Mouse (Mus musculus): ENCODE data around the gene Vps51. TPM values are rescaled to one million over a fixed set of nuclear protein-coding genes. Genes with fewer than 3 reads are reported as not detected.

Vps51 gene
- 61.8 and 69.0 TPM in 2 replicates for polyA plus RNA-seq (2015; fragmentation: Nextera tagmentation; extraction: Ambion mirVana)

DNA sequence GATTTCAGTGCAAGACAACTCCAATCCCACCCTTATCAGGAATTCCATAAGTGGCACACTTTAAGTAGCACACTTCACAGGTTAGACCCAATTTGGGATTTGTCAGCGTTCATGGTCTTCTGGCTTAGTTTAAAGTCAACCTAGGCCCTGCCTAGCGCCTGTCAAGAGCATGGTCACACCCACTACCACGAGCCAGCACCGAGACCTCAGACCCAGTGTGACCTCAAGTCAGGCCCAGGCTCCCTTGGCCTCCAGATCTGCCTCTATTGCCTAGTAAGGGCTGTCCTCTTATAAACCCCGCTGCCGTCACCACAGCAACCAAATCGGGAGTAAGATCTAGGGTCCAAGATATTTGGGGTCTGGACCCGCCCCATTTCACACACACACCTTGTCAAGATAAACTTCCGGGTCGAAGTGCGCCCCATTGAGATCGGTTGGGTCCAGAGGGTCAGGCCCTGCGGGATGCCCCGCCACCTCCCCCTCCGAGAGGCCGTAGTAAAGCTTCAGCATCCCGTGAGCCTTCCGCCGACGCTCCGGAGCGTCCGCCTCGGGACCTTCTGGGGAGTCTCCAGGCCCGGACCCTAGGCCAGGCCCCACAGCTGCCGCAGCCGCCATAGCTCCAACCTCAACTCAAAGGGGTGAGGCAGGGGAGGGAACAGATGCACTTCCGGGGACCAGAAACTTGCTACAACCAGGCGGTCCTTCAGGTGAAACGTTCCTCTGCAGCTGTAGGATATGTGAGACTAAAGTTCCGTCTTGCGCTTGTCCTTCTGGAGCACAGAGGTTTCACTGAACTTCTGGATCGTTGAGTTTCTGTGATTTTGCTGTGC is at the start of gene Vps51:
TSS of gene Vps51 (minus strand) at position 668 of the 830 bp plus-strand sequence.
- Histone ChIP-seq H3K27me3 (ENCODE audit: control insufficient read depth, insufficient read depth, low read length) (no peaks in the 10 kb centered on the region), H3K4me2 (ENCODE audit: low read depth, low read length) (peak within 1 kb of the TSS; percentile 93), H3K9me3 (replicated peaks; ENCODE audit: control insufficient read depth, low read length) (no peaks in the 10 kb centered on the region), H3K9ac (ENCODE audit: low read length) (peak within 1 kb of the TSS; percentile 87), H3K4me1 (ENCODE audit: control insufficient read depth, insufficient read depth, low read length) (peaks cover 5% of the 10 kb centered on the region), H3K27ac (ENCODE audit: low read length) (peak within 1 kb of the TSS; percentile 84), H3K4me3 (replicated peaks; ENCODE audit: low read length) (peak within 1 kb of the TSS; percentile 81), H3K36me3 (ENCODE audit: control insufficient read depth, insufficient read depth, low read length) (peaks cover 4% of the 10 kb centered on the region; the same call in 1 of the 2 replicates)
- ATAC-seq (ENCODE audit: insufficient read depth, low FRiP score) = peak; percentile 88
- under 1% methylated on average over 33 of the region's 33 CpGs for WGBS

DNA sequence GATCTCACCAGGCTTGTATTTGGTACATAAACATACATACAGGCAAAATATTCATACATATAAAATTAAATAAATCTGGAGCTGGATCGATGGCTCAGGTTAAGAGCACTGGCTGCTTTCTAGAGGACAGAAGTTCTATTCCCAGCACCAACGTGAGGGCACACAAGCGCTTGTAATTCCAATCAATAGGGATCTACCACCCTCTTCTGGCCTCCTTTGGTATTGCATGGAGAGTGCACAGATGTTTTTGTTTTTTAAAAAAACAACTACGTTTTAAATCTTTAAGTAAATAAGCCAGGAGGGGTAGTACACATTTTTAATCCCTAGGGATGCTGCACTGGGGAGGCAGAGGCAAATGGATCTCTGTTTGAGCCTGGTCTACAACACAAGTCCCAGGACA is 49.3 kb upstream of the Vps51 start:
- no peaks in the 10 kb centered on the region for H3K36me3 ChIP-seq (ENCODE audit: control insufficient read depth, insufficient read depth, low read length)
- no peak overlapping the region for H3K27ac ChIP-seq (ENCODE audit: low read length)
- 0 out of 2 replicates have a peak, but pooled peaks cover 7% of the 10 kb centered on the region for H3K4me1 ChIP-seq (ENCODE audit: control insufficient read depth, insufficient read depth, low read length)
- H3K4me3 ChIP-seq (replicated peaks; ENCODE audit: low read length) = no peak overlapping the region
- no peak for ATAC-seq (ENCODE audit: insufficient read depth, low FRiP score)
- no peaks in the 10 kb centered on the region for H3K27me3 ChIP-seq (ENCODE audit: control insufficient read depth, insufficient read depth, low read length)
- H3K9me3 ChIP-seq (replicated peaks; ENCODE audit: control insufficient read depth, low read length) = no peaks in the 10 kb centered on the region
- H3K9ac ChIP-seq (ENCODE audit: low read length) = no peak overlapping the region
- H3K4me2 ChIP-seq (ENCODE audit: low read depth, low read length) = no peak overlapping the region
- WGBS = 25% methylated on average over 4 of the region's 4 CpGs

DNA sequence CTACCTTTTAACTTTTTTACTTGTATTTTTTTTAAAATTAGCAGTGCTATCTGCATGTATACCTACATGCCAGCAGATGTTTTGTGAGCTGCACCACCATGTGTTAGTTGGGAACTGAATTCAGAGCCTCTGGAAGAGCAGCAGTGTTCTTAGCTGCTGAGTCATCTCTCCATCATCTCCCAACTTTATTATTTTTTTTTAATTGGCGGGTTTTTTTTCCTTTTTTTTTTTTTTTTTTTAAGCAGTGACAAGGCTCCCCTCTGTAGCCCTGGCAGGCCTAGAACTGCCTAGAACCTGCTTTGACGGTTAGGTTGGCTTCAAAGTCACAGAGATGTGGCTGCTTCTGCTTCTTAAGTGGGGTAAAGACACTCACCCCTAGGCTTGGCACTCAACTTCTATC is 47.9 kb upstream of the Vps51 start:
- ATAC-seq (ENCODE audit: insufficient read depth, low FRiP score) = no peak
- Histone ChIP-seq H3K4me3 (replicated peaks; ENCODE audit: low read length) (no peak overlapping the region), H3K4me1 (ENCODE audit: control insufficient read depth, insufficient read depth, low read length) (0 out of 2 replicates have a peak, but pooled peaks cover 7% of the 10 kb centered on the region), H3K27me3 (ENCODE audit: control insufficient read depth, insufficient read depth, low read length) (no peaks in the 10 kb centered on the region), H3K27ac (ENCODE audit: low read length) (no peak overlapping the region), H3K9ac (ENCODE audit: low read length) (no peak overlapping the region), H3K36me3 (ENCODE audit: control insufficient read depth, insufficient read depth, low read length) (no peaks in the 10 kb centered on the region), H3K4me2 (ENCODE audit: low read depth, low read length) (no peak overlapping the region), H3K9me3 (replicated peaks; ENCODE audit: control insufficient read depth, low read length) (no peaks in the 10 kb centered on the region)
- 72% methylated on average over 2 of the region's 2 CpGs for WGBS

DNA sequence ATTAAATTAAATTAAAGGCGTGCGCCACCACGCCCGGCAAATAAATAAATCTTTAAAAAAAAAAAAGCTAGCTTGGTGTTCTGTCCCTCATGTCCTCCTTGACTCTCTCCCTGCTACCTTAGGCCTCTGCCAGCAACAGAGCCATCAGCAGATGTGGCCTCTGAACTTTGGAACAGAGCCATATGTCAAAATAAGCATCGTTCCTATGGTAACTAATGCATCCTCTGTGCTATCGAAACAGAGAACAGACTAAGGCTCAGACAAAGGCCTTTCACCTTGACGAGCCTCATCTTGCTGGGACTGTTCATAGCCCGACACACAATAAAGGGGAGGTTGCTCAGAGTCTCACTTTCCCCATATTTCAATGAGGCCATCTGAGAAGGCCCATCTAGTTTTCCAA is 46.3 kb upstream of the Vps51 start:
- 61% methylated on average over 8 of the region's 8 CpGs for WGBS
- ATAC-seq (ENCODE audit: insufficient read depth, low FRiP score) = no peak
- Histone ChIP-seq H3K27me3 (ENCODE audit: control insufficient read depth, insufficient read depth, low read length) (no peaks in the 10 kb centered on the region), H3K9me3 (replicated peaks; ENCODE audit: control insufficient read depth, low read length) (no peaks in the 10 kb centered on the region), H3K4me2 (ENCODE audit: low read depth, low read length) (no peak overlapping the region), H3K9ac (ENCODE audit: low read length) (0 out of 2 replicates have a peak overlapping the region, but pooled peaks have one; percentile 22), H3K4me3 (replicated peaks; ENCODE audit: low read length) (no peak overlapping the region), H3K27ac (ENCODE audit: low read length) (no peak overlapping the region), H3K36me3 (ENCODE audit: control insufficient read depth, insufficient read depth, low read length) (no peaks in the 10 kb centered on the region), H3K4me1 (ENCODE audit: control insufficient read depth, insufficient read depth, low read length) (peaks cover 14% of the 10 kb centered on the region; the same call in 1 of the 2 replicates)

DNA sequence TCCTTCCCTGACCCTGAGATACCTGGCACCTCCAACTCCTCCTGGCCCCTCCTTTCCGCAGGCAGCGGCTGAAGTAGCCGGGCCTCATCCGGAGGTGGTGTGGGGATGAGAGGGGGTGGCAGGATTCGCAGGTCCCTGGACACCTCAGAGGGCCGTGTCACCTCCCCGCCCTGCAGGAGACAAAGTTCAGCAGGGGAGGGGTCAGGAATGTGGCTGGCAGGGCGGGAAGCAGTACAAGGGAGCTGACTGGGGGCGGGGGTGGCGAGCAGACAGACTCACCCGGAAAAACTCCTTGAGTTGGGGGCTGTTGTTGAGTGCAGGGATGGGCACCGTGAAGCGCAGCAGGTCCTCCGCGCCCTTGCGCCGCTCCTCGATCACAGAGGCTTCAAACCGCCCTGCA is 44.7 kb upstream of the Vps51 start:
- peak overlapping the region; percentile 35; the same call in 1 of the 2 replicates for H3K9ac ChIP-seq (ENCODE audit: low read length)
- no peak overlapping the region for H3K27ac ChIP-seq (ENCODE audit: low read length)
- H3K36me3 ChIP-seq (ENCODE audit: control insufficient read depth, insufficient read depth, low read length) = no peaks in the 10 kb centered on the region
- no peaks in the 10 kb centered on the region for H3K9me3 ChIP-seq (replicated peaks; ENCODE audit: control insufficient read depth, low read length)
- WGBS = 33% methylated on average over 19 of the region's 19 CpGs
- no peaks in the 10 kb centered on the region for H3K27me3 ChIP-seq (ENCODE audit: control insufficient read depth, insufficient read depth, low read length)
- H3K4me1 ChIP-seq (ENCODE audit: control insufficient read depth, insufficient read depth, low read length) = peaks cover 13% of the 10 kb centered on the region; the same call in 1 of the 2 replicates
- no peak for ATAC-seq (ENCODE audit: insufficient read depth, low FRiP score)
- no peak overlapping the region for H3K4me3 ChIP-seq (replicated peaks; ENCODE audit: low read length)
- H3K4me2 ChIP-seq (ENCODE audit: low read depth, low read length) = no peak overlapping the region

DNA sequence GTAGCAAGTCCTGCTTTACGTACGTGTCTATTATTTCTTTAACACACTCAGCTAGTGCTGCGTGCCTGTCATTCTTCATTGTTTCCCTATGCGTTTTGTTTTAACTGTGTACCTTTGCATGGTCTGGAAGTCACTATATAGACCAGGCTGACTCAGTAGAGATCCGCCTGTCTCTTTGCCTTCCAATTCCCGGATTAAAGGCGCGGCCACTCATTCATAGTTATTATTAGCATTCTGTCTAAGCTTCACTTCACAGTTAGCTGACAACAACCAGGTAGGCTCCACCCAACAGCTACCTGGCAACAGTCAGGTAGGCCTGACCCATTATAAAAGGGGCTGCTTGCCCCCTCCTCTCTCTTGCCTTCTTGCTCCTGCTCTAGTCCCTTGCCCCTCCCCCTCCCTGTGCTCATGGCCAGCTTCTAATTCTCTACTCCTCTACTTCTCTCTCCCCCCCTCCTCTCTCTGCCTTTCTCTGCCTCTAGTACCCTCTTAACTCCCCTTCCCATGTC is 41.7 kb upstream of the Vps51 start:
- ATAC-seq (ENCODE audit: insufficient read depth, low FRiP score) = peak; percentile 11; the same call in 1 of the 2 replicates
- peak overlapping the region; percentile 90 for H3K4me3 ChIP-seq (replicated peaks; ENCODE audit: low read length)
- under 1% methylated on average over 8 of the region's 8 CpGs for WGBS

DNA sequence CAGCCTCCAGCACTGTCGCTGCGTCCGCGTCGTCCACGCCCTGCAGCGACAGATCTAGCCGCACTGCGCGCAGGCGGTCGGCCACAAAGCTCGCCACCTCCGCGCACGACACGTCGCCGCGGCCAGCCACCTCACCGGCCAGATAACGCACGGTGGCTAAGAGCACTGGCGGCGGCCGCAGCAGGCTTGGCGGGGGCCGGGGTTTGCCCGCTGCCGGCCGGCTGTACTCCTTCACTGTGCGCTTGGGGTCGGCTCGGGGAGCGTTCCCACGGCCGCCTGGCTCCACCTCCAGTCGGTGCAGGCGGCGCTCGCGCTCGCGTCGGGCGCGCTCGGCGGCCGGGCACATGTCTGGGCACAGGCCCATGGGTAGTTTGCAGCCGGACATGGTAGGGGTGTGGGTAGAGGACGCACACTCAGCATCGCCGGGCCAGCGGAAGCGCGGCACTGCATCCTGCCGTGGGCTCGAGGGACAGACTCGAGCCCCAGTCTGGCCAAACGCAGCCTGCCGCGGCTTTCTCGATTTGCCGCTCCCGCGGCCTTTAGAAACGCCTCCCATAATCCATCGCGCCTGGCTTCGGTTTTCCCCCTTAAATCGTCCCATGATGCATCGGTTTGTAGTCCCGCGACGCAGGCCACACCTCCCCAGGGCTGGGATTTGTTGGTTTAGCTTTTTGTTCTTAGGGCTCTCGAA is 41.1 kb upstream of the Vps51 start, which contains the start of gene Sac3d1:
TSS of gene Sac3d1 (minus strand) at position 665 of the 691 bp plus-strand sequence.
- H3K27me3 ChIP-seq (ENCODE audit: control insufficient read depth, insufficient read depth, low read length) = no peaks in the 10 kb centered on the region
- H3K9me3 ChIP-seq (replicated peaks; ENCODE audit: control insufficient read depth, low read length) = no peaks in the 10 kb centered on the region
- ATAC-seq (ENCODE audit: insufficient read depth, low FRiP score) = peak; percentile 90
- 0% methylated on average over 77 of the region's 77 CpGs for WGBS
- H3K9ac ChIP-seq (ENCODE audit: low read length) = peak within 1 kb of the TSS; percentile 92
- H3K27ac ChIP-seq (ENCODE audit: low read length) = peak within 1 kb of the TSS; percentile 98
- peak within 1 kb of the TSS; percentile 90 for H3K4me3 ChIP-seq (replicated peaks; ENCODE audit: low read length)
- peak within 1 kb of the TSS; percentile 87 for H3K4me2 ChIP-seq (ENCODE audit: low read depth, low read length)
- H3K4me1 ChIP-seq (ENCODE audit: control insufficient read depth, insufficient read depth, low read length) = peaks cover 14% of the 10 kb centered on the region; the same call in 1 of the 2 replicates
- H3K36me3 ChIP-seq (ENCODE audit: control insufficient read depth, insufficient read depth, low read length) = 0 out of 2 replicates have a peak, but pooled peaks cover 8% of the 10 kb centered on the region

More for the DNA sequence above, 41.7 kb upstream of the Vps51 start:
- Histone ChIP-seq H3K9ac (ENCODE audit: low read length) (peak overlapping the region; percentile 92), H3K4me1 (ENCODE audit: control insufficient read depth, insufficient read depth, low read length) (peaks cover 17% of the 10 kb centered on the region; the same call in 1 of the 2 replicates), H3K27ac (ENCODE audit: low read length) (peak overlapping the region; percentile 98), H3K9me3 (replicated peaks; ENCODE audit: control insufficient read depth, low read length) (no peaks in the 10 kb centered on the region), H3K4me2 (ENCODE audit: low read depth, low read length) (peak overlapping the region; percentile 87), H3K27me3 (ENCODE audit: control insufficient read depth, insufficient read depth, low read length) (no peaks in the 10 kb centered on the region), H3K36me3 (ENCODE audit: control insufficient read depth, insufficient read depth, low read length) (0 out of 2 replicates have a peak, but pooled peaks cover 8% of the 10 kb centered on the region)

DNA sequence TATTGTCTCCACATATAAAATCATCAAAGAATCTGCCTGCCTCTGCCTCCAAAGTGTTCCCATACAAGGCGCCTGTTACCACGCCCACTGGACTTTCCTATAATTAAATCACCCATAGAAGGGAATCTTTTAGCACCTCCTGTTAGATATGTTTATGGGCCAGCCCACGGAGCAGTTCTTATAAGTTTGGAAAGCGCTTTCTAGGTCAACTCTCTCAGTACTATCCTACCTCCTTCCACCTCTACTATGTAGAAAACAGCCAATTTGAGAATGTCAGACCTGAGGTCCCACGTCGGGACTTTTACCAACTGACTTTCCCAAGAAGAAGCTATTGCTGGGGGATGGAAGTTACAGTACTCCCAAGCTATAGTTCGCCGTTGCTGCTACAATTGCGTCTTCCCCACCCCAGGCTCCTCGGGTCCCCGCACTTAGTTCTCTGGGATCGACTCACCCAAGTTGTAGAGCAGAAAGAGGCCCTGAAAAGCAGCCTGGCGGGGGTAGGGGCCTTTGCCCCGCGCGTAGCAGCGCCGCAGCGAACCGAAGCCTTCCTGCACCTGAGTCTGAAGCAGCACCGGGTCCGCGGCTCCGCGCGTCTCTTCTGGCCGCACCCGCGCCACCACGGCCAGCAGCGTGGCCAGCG is 40.4 kb upstream of the Vps51 start:
- H3K4me3 ChIP-seq (replicated peaks; ENCODE audit: low read length) = peak overlapping the region; percentile 90
- ATAC-seq (ENCODE audit: insufficient read depth, low FRiP score) = peak; percentile 1; the same call in 1 of the 2 replicates
- H3K4me1 ChIP-seq (ENCODE audit: control insufficient read depth, insufficient read depth, low read length) = peaks cover 14% of the 10 kb centered on the region; the same call in 1 of the 2 replicates
- H3K27ac ChIP-seq (ENCODE audit: low read length) = peak overlapping the region; percentile 98
- no peaks in the 10 kb centered on the region for H3K27me3 ChIP-seq (ENCODE audit: control insufficient read depth, insufficient read depth, low read length)
- H3K4me2 ChIP-seq (ENCODE audit: low read depth, low read length) = peak overlapping the region; percentile 87
- H3K9me3 ChIP-seq (replicated peaks; ENCODE audit: control insufficient read depth, low read length) = no peaks in the 10 kb centered on the region
- 0 out of 2 replicates have a peak, but pooled peaks cover 8% of the 10 kb centered on the region for H3K36me3 ChIP-seq (ENCODE audit: control insufficient read depth, insufficient read depth, low read length)
- H3K9ac ChIP-seq (ENCODE audit: low read length) = peak overlapping the region; percentile 92
- 4% methylated on average over 32 of the region's 32 CpGs for WGBS
